Mouse (Mus musculus) Muller cell, postnatal 12 days (primary cell): Measurements from ENCODE around the gene Omd.
"Not testable (repeated sequence)": the region's sequence is repeated elsewhere in the genome, so short reads cannot be mapped to it uniquely, and the experiment has no call there.

Experiments
- DNase-seq: peaks from one replicate; pipeline ENCODE4 v3.0.0-alpha.2; 2015; ENCODE audit errors: inconsistent ontology term

The Omd gene

DNA sequence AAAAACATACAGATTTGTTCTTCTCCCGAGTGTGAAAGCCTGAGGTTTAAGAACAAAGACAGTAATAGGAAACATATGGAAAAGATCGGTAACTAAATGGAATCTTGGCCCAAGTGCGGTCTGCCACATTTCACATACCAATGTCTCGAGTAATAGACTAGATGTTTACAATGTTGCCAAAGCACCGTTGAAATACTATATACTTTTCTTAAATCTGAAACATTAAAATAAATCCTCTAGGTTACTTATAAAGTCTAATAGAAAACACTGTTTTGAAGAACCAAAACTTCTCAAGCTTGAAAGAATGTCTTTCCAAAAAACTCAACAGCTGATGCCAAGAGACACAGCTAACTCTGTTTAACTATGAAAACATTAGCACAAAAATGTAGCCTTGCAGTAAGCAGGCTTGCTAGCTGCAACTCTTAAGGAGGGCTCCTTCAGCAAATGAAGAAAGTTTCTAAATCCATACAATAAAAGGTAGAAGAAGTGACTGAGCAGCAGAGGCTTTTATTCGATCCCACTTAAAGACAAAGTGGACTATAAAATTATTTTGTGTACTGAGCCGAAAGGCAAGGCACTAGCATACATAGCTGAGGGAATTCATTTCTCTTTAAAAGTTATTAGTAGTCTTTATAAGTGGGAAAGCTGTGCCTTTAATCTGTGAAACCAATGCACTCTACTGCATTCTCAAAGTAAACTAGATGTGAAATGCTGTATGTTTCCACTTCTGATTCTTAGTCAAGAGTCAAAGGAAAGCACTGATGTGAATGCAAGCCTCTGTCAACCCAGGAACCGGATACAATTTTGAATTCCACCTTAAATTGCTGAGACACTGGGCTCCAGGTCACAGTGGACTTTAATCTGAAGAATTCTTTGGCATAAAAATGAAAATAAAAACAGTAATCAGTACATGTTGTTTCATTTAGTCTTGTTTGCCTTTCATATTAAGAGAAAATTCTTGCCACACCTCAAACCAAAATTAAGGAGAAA lies at the start of gene Omd:
Gene Omd, plus strand, starts transcription at position 922 of the 990 bp plus-strand sequence.
- DNase-seq = peak; percentile 67

DNA sequence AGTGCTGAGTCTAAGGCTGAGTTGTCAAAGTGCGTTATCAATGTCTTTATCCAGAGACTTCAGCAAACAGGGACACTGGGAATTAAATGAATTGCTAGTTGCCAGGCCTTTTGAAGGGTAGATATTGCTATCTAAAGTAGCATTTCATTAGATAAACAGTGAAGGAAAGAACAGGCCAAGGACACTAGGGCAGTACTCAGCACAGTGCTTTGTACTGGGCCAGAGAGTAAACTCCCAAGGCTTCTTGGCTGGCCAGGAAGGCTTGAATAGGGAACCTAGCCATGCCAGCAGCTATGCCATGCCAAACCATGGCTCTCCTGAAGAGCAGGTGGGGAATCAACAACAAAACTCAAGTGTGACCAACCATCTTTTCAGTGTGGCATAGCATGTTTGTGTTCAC lies 45.3 kb upstream of the Omd start:
- DNase-seq = no peak

DNA sequence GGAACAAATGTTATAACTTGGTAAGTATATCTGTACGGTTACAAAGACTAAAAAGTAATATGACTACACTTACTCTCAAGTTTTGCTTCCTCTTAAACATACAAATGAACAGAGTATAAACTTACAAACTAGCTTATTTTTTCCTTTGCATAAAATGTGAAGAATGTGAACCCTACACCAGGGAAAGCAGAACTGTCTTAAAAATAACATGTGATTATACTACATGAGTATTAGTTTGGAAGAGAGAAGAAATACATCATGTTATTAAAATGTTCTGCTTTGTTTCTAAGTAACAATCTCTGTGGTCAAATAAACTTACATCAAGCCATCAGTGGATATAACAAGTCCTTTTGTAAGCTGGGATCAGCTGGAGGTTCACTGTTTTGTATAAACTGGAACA lies 43.6 kb upstream of the Omd start:
- DNase-seq = no peak

DNA sequence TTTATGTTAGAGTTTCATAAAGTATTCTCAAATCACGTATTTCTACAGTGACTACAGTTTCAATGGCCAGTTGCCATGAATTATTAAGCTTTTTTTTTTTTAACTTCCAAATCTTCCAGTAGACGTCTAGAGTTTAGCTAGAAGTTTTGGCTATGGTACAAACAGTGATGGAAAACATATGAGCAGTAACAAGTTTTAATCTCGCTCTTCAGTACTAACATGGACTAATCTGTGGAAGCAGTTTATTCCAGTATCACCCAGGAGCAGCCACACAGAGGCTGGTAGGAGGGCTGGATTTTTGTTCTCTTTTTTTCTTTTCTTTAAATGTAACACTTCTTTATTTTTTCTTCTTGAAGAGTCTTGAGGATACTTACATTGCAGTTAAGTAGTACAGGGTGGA lies 38.0 kb upstream of the Omd start, which contains the start of gene Aspn:
Gene Aspn, plus strand, starts transcription at position 165 of the 400 bp plus-strand sequence.
- no peak for DNase-seq

DNA sequence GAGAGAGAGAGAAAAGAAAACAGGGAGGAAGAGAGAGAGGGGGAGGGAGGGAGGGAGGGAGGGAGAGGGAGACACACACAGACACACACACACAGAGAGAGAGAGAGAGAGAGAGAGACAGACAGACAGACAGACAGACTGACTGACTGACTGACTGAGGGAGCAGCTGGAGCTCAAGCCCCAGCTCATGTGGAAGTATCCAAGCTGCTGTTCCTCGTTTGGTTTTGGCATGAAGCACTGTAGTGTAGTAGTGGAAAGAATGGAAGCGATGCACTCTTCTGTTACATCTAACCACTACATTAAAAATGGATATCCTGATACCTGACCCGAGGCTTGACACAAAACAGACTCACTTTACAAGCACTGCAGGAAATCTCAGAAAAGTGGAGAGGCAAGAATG lies 36.6 kb upstream of the Omd start:
- DNase-seq = no peak

DNA sequence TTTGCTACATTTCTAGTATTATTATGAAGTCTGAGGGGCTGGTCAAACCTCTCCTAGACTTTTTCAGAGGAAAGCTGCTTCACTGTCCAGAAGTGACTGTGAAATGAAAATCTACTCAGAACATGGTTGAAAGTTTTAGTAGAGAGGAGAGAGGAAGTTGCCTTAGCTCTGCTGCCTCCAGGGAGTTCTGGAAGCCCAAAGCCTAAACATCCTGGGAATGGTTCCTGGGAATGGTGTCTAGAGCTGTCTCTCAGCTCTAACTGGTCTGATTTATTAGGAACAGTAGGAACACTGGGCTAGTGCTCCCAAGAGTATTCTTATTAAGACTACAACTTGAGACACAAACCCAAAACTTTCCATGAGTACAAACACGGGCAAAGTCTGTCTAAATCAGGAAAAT lies 35.7 kb upstream of the Omd start:
- DNase-seq = no peak

DNA sequence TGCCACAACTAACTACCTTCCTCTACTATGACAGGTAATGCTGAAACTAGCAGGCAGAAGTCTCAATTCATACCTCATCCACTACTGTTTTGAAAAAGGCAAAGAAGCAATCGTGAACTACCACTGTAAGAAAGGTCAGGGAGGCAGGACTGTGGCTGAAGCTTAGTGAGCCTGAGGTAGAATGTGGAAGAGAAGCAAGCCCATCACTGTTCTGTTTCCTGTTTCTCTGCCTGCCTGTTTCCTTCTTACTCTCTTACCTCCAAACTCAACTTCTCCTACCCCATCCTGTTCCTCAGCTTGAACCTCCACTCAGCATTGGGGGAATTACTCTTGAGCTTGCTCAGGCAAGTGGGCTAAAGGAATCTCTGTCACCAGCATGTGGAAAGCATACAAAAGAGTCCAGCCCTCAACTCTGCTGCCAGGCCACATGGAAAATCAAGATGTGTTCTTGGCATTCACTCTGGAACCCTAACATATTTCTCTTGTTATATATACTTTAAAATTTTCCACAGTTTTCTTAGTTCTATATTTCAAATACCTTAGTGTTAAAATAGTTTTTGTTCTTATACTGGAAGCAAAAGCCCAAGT lies 34.6 kb upstream of the Omd start:
- no peak for DNase-seq

DNA sequence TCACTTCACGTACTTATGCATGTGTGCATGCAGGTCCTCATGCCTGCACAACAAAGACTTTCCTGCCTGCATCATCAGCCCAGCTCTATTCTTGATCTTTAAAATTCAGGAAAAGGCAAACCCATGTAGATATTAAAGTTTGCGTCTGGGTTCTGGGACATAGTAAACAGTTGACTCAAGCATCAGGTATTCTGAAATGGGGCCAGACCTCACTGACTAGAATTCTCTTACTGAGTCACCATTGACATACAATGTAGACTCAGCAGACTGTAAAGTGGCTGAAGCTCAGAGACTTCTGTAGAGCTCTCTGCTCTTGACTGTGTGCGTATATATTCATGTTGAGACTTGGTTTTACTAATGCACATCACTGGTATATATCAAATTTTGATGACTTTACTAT lies 32.6 kb upstream of the Omd start:
- peak; percentile 73 for DNase-seq

DNA sequence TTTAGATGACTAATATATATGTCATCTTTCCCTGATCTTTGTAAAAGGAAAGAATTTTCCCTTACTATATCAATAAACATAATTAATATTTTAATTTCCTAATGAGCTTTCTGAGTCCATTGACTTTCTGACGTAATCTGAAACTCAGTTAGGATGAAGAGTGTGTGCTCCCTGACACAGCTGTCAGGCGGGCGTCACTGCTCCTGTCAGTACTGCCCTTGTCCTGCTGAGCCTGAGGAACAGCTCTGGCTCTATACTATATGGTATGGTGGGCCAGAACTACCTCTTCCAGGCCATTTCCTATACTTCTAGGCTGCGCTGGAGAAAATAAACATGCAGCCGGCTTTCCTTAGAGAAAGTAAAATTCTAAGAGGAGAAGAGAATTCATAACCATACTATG lies 27.7 kb upstream of the Omd start:
- no peak for DNase-seq

DNA sequence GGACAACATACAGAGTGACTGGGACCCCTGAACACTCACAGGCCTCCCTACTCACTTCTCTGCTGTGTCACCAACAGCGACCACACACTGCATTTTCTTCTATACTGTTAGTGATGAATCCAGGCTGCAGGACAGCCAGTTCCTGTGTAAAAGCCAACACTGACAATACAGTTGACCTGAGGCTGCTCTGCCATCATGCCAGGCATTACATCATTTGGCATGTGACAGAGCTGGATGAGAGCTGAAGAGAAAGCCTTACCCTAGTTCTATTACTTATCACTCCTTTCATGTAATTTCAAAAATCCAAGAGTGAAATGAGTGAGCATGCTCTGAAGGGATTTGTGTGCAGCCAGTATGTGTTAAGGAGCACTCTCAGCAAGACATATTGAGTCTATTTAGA lies 26.1 kb upstream of the Omd start:
- peak; percentile 42 for DNase-seq

DNA sequence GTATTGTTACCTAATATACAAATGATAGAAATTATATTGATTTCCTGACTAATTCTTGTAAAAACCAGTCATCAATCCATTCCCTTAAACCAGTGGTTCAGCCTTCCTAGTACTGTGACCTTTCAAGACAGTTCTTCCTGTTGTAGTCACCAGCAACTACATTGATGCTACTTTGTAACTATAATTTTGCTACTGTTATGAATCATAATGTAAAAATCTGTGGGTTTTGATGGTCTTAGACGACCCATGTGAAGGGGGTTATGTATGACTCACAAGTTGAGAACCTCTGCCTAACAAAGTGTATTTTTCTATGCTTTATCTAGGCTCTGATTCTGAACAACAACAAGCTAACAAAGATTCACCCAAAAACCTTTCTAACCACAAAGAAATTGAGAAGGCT lies 25.3 kb upstream of the Omd start:
- peak; percentile 80 for DNase-seq

DNA sequence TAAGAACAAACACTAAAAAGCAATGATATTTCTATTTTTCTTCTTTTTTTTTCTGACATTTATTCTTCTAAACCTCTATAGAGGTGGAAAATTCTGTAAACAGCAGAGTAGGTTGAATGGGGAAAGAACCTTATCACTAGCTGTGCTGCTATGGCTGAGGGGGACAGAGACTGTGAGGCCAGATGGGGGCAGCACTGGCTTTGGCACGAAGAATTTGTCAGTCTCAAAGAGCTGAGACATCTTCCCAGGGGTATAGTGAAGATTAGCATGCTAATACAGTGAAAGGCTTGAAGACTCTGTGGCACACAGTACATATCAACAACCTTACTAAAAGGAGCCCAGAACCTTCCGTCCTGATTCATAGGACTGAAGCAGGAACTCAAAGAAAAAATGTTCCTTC lies 23.1 kb upstream of the Omd start:
- DNase-seq = no peak

DNA sequence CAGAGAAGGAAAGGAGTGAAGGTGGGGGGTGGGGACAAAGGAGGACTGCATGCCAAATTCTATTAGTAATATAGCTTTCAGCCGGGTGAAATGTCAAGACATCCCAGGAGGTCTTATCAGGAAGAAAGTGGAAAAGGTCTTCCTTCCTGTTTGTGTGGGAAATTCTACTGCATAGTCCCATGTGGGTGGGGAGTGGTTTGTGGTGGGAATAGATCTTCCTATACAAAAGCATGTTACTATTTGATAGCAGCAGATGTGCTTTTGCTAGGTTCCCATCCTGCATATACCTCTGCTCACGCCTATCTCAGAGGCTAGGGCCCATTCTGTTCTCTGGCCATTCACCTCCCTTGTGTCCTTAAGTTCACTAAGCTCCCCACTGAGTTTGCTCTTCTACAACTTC lies 21.4 kb upstream of the Omd start:
- DNase-seq = no peak

DNA sequence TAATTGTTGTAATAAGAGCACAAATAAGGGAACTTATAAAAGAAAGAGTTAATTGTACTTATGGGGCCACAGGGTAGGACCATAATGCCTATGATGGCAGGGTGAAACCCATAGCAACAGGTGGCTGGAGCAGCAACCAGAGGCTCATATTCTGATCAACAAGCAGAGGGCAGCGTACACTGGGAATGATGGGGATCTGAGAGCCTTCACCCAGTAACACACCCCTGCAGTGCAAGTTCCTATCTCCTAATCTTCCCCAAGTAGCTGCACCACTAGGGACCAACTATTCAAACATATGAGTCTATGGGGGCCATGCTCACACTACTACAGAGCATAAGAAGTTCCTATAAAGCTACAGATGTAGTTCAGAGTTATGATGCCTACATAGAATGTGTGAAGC lies 17.9 kb upstream of the Omd start:
- no peak for DNase-seq

DNA sequence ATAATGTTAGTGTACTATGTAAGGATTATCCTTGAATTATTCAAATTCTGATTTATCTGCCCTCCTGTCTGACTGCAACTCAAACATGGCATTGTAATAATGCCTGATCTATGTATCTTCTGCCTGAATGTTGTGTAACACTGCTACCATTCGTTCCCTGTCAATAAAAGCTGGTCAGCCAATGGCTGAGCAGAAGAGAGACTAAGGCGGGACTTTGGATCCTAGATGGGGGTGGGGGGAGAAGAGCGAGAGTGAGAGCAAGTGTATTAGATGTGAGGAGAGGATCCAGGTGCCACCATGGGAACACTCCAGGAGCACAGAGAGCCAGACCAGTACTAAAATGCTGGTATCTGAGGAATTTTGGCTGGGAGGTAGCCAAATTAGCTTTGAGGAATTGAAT lies 11.9 kb upstream of the Omd start:
- no peak for DNase-seq

DNA sequence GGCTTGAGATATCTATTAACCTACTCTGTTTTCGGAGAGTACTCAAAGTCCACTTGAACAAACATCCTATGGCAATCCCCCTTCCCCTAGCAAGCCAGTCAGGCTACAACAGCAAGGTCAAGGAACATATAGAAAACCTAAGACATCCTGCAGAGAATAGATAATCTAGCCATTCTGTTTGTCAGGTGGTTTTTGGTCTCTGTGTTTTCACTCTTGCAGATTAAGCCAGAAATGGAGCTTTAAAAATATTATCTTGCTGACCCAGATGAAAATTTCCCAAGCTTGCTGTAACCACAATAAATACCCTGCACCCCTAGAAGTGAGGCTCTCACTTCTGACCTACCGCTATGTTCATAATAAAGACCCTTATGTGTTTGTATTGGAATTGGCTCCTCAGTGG lies 10.8 kb upstream of the Omd start:
- no peak for DNase-seq

DNA sequence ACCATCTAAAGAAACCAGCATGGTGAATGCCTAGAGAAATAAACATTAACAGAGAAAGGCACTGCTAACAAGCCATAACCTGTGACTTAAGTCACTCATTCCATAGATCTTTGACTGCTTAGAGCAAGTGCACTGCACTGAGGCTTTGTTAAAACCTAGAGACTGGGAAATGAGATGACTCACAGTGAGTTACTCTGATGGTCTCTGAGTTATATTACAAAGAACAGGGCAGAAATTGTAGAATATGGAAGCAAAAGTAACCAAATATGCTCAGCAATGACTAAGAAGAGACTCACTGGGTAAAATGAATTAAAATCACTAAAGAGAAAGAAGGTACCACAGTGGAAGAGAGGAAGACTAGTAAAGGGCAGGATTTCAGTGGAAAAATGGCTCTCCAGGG lies 1.6 kb downstream of the Omd start:
- DNase-seq = peak; percentile 62

DNA sequence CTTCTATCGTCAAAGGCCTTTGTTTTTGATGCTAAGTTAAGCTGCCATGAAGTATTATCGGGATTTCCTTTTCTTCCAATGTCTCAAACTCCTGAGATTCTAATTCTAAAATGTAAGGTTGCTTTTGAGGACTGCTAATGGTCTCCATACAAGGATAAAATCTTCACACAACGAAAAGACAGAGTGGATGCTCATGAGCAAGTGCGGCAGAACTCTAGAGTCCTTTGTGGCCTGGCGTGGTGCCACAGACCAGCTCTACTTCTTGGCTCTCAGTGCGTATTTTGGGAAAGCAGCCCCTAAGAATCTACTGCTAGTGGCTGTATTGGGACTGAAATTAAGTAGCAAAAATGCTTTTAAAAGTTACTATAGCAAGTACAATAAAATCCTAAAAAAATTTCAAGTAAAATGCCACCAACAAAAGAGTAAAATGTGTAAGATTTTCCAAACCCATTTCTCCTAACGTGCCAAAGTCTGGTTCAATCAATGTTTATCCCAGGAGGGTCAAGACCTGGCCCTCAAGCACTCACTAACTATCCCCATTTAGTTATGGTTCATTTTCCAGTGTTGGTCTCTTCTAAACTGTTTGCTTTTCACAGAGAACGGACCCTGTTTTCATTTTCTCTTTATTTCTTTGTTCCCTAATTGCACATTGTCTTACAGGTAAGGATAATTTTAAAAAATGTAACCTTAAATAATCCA lies 2.2 kb downstream of the Omd start:
- DNase-seq = peak; percentile 51

DNA sequence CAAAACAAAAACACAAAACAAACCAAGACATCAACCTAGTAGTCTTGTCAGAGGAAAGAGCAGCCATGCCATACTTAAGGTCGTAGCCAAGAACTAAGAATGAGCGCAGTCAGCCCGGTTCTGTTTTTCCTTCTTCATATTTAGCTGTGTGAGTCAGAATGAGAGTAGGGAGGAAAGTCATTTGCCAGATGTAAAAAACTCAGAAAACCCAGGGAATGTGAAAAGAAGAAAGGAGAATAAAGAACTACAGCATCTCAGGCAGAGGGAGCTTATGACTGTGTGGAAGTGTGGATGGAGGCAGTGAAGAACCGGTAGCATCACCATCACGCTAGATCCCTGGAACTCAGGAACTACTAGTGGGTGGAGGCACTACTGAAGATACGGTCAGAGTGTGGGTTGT lies 3.8 kb downstream of the Omd start:
- DNase-seq = no peak

DNA sequence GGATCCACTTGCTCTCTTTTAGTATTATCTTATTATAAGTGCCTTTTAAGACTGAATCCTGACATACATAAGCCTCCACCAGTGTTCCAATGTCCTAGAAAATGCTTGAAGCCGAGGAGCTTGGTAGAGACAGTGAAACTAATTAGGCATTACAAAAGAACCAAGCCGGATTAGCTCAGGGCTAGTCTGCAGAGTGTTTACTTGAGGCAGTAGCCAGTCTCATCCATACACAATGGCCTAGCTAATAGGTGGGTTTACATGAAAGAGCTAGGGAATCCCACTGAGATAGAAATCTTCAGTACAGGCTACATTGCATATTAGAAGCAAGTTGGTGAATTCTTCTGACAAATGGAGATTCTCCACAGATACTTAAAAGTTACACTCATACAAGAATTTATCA lies 20.3 kb downstream of the Omd start:
- DNase-seq = not testable (repeated sequence)

DNA sequence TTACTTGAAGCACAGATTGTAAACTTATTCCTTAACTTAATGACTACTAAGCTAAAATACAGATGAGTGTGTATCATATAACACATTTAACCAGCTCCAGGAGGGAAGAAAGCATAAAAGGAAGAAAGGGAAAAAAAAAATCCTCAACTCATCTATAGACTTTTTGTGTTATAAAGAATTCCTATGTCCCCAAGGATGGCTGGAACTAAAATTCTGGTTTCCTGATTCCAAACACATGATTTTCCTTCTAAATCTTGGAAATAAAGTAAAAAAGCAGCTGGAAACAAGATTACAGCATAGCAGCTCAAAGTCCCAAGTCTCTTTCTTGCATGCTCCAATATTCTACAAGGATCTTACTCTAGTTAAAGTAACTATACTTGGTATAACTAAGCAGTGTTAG lies 21.3 kb downstream of the Omd start:
- no peak for DNase-seq

DNA sequence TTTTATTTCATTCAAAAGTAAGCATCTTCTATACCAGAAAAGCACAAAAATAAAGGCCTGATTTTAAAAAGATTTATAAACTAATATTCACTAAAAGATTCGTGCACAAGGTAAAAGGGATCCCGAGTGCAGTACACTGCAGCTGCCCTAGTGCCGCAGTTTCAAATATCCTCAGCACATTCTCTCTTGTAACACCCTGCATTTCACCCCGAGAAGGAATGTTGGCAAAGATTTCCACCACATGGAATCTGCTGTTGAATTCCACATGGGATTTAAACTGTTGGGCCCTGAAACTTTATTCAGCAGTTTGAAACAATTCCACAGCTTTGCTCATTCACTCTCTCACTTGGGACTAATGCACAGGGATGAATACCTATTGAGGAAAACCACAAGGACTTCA lies 25.5 kb downstream of the Omd start, which contains the start of gene Ogn:
Gene Ogn, plus strand, starts transcription at position 333 of the 400 bp plus-strand sequence.
- DNase-seq = peak; percentile 84
